Mouse (Mus musculus) liver, adult (tissue): ENCODE results near the gene Ldlrap1.

Experiments
- GATA4 ChIP-seq: IDR thresholded peaks from 2 replicates; pipeline ENCODE4 v1.6.1; 2014; ENCODE audit warnings: mild to moderate bottlenecking, low read length; ENCODE audit not compliant: insufficient replicate concordance

Gene Ldlrap1

GRCm38 (mm10) chr4:134791731-134792130, 23.9 kb upstream of the Ldlrap1 start:
- no peak for TF ChIP-seq GATA4

DNA sequence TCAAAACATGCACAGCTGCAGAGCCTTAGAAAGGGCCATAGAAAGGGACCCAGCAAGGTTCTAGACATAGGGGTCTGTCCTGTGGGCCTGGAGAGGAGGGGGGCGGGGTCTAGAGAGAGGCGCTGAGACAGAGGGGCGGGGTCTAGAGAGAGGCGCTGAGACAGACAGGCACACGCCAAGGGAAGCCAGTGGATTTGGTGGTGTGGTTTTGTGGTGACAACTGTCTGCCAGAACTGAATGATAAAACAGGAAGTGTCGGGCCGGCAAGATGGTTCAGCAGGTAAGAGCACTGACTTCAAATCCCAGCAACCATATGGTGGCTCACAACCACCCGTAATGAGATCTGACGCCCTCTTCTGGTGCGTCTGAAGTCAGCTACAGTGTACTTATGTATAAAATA, 19.1 kb upstream of the Ldlrap1 start:
- TF ChIP-seq GATA4 = no peak

DNA sequence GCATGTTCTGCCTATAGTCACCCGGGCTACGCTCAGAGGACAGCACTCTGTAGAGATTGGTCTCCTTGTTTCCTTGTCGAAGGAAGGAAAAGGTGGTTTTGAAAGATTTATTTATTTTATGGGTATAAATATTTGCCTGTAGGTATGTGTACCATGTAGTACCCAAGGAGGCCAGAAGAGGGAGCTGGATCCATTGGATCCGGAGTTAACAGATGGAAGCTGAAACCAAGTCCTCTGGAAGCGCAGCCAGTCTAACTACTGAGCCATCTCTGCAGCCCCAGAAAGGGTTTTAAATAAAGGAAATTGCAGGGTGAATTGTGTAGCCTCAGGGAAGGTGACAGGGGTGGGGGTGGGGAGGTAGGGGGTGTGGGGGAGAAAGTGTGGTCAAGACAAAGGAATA, 16.9 kb upstream of the Ldlrap1 start:
- no peak for TF ChIP-seq GATA4

DNA sequence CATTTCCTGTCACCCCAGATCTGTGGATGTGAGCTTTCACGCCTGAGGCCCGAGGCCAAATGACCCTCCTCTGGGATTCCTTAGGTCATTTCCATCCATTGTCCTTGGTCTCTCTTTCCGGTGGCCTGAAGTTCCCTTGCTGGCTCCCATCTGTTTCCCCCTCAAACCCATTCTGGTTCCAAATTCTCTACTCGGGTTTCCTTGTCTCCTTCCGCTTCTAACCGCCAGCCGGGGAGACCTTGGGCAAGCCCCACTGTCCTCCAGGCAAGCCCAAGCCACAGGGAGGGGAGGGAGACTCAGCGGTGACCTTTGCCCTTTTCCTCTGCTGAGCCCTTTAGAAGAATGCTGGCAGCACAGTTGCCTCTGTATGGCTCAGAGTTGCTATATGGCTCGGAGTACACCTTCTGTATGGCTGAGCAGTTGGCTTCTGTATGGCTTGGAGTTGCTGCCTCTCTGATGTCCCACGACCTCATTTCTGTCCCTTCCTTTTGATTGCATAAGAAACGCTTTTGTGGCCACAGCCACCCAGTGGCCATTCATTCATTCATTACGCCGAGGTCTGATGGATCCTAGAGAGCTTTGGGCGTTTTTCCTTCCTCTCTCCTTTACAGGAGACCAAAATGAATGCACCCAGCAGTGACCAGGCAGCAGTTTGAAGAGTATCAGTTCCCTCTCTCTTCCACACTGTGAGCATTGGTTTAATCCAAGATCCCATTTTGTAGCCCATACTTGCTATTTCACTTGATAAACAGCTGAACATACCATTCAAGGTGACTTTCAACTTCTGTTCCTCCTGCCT, 11.5 kb upstream of the Ldlrap1 start:
- TF ChIP-seq GATA4 = peak; percentile 40; the same call in 1 of the 2 replicates

DNA sequence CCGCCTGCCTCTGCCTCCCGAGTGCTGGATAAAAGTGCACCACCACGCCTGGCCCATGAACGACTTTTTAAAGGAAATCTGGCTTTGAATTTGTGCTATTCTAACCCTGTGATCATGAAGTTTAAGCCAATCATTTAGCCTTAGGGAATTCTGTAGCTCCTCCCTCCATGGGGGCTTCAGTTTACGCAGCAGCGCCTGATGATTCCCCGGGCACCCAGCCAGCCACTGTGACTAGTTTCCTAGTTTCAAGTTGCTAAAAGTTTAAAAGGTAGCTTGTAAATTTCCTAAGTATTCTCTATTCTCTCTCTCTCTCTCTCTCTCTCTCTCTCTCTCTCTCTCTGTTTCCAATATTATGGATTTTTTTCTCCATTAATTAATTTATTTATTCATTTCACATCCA, 8.4 kb upstream of the Ldlrap1 start:
- TF ChIP-seq GATA4 = no peak

DNA sequence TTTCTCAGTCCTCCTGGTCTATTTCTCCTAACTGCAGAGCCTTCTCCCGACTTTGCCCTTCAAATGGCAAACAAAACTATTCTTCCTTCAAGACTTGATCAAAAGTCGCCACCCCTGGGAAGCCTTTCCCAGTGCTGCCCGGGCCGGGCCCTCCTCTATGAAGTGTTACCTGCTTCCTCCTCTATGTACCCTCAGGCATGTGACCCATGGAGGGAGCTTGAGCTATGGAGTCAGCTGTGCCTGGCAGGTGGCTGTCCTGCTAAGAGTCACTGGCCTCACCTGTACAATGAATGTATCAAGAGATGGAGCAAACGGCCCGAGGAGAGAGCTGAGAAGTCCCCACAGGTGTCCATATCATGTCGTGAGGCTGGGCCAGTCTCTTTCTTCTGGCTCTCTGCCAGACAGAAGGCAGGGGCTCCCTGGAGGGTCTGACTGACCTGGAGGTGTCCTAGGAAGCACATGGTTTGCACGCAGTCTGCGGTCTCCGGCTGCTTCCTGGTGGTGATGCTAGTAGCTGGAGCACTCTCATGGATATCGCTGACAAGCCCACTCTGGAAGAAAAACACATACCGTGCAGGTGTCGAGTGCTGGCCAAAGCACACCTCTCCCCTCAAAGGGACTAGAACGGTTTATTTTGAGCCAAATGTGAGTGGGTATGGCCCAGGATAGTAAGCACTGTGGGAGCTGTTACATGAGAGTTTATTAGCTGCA, 7.6 kb upstream of the Ldlrap1 start:
- no peak for TF ChIP-seq GATA4

DNA sequence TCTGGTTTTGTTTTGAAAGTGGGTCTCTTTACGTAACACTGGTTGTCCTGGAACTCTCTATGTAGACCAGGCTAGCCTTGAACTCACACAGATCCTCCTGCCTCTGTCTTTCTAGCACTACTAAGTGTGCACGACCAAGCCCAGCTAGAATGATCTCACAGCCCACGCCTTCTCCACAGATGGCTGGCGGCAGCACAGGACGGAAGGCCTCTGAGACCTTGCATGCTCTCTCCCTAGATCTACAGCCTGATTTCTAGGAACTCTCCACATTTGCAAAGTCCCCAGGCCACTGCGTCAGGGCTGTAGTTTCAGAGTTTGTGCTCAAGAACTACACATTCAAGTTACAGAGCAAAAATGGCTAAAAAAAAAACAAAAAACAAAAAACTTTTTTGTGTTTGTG, 6.3 kb upstream of the Ldlrap1 start:
- TF ChIP-seq GATA4 = no peak

DNA sequence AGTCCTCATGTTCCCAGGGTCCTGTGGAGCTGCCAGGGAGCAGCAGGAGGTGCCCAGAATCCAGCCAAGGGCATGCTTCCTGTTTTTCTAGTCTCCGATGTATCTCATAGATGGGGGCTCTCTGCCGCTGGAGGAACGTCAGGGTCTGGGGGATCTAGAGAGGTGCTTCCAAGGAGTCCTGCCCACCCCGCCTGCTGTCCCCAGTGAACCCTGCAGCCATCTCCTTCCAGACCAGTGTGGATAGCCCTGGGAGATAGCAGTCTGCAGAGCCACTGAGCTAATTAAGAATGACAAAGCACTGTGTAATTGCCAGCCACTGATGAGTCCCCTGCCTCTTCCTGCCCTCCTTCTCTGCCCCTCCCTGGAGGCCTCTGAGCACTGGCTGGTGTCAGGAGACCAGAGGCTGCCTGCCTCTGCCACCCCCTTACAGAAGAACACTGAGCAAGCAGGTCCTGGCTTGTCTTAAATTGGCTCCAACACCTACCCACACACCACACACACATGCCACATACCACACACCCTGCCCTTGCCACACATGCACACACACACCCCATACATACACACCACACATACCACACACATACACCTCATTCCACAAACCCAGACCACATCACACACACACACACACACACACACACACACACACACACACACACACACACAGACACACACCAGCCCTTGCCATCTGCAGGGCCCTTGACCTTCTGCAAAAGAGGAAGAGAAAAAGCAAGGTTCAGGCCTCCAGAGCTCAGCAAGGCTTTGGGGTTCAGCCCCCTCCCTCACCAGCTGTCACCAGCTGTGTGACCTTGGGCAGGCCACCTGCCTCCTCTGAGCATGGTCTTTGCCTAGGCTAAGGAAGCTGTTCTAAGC, 5.2 kb upstream of the Ldlrap1 start:
- TF ChIP-seq GATA4 = no peak

DNA sequence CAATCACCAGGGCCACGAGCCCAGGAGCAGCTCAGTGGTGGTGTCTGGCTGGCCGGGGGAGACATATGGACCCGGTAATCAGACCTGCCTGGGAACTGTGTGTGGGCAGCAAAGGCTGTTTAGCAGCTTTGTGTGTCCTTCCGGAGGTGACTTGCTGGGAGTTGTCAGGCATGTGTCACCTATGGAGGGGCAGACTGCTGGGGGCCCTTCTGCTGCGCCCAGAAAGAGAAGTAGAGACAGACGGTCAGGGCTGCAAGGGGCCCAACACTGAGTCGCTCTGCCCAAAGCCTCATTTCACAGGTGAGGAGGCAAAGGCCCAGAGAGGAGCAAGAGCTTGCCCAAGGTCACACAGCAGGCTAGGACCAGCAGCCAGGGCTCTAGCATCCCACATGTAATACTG, 2.1 kb upstream of the Ldlrap1 start:
- no peak for TF ChIP-seq GATA4

DNA sequence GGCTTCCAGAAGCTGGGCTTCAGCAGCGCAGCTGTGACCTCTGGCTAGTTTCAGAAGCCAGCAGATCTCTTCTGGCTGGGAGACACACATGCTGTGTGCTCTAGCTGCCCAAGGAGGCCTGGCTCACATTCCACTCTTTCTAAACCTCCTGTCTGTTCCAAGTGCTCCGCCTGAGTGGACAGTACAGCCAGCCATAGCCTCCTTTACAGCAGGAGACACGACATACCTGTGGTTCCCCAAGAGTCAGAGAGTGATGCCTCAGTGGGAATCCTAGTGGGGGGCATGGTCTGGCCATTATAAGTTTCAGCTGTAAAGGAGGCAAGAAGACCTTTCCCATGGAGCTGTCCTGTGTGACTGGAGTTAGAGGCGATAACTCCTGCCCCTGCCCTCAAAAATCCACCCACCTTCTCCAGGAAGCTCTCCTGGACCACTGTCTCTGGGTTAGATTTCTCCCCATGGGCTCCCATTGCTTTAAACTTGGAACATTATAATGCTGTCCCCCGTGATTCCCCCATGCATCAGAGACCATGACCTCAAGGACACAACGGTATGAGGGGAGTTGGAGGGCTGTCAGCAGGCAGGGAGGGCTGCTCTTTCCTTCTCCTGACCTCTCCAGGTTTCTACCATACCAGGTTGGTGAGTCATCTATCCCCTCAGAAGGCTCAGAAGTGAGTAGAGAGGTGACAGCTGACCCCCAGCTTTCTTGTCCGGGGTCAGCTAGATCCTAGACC, 1.4 kb upstream of the Ldlrap1 start:
- TF ChIP-seq GATA4 = no peak

DNA sequence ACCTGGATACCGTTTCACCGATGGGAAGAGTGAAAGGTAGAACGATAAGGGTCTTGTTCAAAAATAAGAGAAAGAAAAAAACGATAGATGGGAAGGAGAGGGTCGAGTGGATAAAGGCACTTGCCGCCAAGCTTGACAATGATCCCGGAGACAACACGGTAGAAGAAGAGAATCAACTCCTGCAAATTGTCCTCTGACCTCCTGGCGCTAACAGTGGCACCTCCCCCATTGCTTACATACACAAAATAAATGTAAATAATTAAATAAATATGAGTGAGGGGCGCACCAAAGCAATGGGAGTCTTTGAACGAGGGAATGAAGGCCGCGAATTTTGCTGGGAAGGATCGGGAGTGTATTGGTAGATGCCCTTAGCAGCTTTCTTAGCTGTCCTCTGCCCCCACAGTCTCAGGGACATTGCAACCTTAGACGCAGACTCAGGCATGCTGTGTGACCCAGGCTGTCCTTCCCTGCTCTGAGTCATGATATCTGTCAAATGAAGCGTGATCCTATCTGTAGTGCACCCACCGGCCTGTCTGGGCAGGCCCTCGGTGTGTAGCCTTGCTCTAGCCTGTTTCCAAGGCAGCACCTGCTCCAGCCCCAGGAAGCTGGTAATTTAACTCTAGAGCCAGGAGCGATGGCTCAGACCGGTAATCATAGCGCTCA, 533 bp upstream of the Ldlrap1 start:
- TF ChIP-seq GATA4 = no peak

- TF ChIP-seq GATA4 = no peak
Measured at GRCm38 (mm10) chr4:134766904-134767425, 859 bp downstream of the Ldlrap1 start.

DNA sequence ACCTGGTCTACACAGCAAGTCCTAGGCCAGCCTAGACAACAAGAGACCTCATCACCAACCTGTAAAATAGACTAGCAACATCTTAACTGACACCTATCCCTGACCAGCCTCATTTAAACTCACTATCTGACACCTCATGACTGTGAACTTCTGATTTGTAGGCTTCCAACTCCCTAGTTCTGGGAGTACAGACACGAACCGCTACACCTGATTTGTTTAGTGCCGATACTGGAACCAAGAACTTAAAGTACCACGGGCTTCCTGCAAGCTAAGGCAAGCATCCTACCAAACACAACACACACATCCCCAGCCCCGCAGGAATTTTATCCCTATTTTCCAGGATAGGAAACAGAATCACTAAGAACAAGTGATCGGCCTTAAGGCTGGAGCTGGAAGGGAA, 1.5 kb downstream of the Ldlrap1 start:
- no peak for TF ChIP-seq GATA4

DNA sequence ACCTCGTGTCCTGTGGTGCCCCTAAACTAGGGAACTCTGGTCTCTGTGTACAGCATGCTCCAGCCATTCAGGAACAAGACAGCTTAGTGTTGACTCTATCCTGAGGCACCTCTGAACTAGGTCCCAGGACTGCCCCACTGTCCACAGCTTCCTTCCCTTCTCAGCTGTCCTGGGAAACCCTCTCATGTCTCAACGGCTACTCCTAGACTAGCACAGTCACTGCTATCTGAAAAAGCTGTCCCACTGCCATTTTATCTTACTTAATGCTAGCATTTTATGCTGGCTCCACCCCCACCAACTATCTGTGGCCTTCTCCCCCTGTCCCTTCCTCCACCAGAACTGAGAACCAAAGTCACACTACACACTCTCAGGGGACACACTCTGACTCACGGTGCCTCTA, 3.5 kb downstream of the Ldlrap1 start:
- TF ChIP-seq GATA4 = no peak
